Mouse (Mus musculus): Measurements from ENCODE around the gene Asgr2. TPM values are rescaled to one million over a fixed set of nuclear protein-coding genes. Genes with fewer than 3 reads are reported as not detected.

Asgr2 gene
- polyA plus RNA-seq, 1 experiment from 2014 or later = 0.32 TPM

Other genes with a start within 250 kb of the Asgr2 start
- gene Plscr3, start 246.3 kb upstream of the Asgr2 start, polyA plus RNA-seq (2014; fragmentation: Nextera tagmentation; extraction: Ambion mirVana) = 102 and 121 TPM in 2 replicates
- gene Tnk1, start 233.9 kb upstream of the Asgr2 start, polyA plus RNA-seq (2014; fragmentation: Nextera tagmentation; extraction: Ambion mirVana) = 3.2 and 3.7 TPM in 2 replicates
- gene Tmem95, start 214.6 kb upstream of the Asgr2 start, polyA plus RNA-seq (2014; fragmentation: Nextera tagmentation; extraction: Ambion mirVana) = not detected in 2 replicates
- 5.9 and 7.2 TPM in 2 replicates for gene Kctd11, start 211.2 kb upstream of the Asgr2 start, polyA plus RNA-seq (2014; fragmentation: Nextera tagmentation; extraction: Ambion mirVana)
- 1.5 and 2.1 TPM in 2 replicates for gene Acap1, start 197.1 kb upstream of the Asgr2 start, polyA plus RNA-seq (2014; fragmentation: Nextera tagmentation; extraction: Ambion mirVana)
- 5.7 and 8.3 TPM in 2 replicates for gene 2810408A11Rik, start 191.7 kb upstream of the Asgr2 start, polyA plus RNA-seq (2014; fragmentation: Nextera tagmentation; extraction: Ambion mirVana)
- gene Neurl4, start 191.6 kb upstream of the Asgr2 start, polyA plus RNA-seq (2014; fragmentation: Nextera tagmentation; extraction: Ambion mirVana) = 10.1 and 10.3 TPM in 2 replicates
- 55.0 and 57.2 TPM in 2 replicates for gene Gps2, start 178.8 kb upstream of the Asgr2 start, polyA plus RNA-seq (2014; fragmentation: Nextera tagmentation; extraction: Ambion mirVana)
- 1,503 and 1,606 TPM in 2 replicates for gene Eif5a, start 170.7 kb upstream of the Asgr2 start, polyA plus RNA-seq (2014; fragmentation: Nextera tagmentation; extraction: Ambion mirVana)
- gene Ybx2, start 156.8 kb upstream of the Asgr2 start, polyA plus RNA-seq (2014; fragmentation: Nextera tagmentation; extraction: Ambion mirVana) = 2.9 and 4.2 TPM in 2 replicates
- gene Slc2a4, start 144.5 kb upstream of the Asgr2 start, polyA plus RNA-seq (2014; fragmentation: Nextera tagmentation; extraction: Ambion mirVana) = 16.9 and 20.8 TPM in 2 replicates
- 22.3 and 23.7 TPM in 2 replicates for gene Cldn7, start 127.9 kb upstream of the Asgr2 start, polyA plus RNA-seq (2014; fragmentation: Nextera tagmentation; extraction: Ambion mirVana)
- 37.4 and 39.2 TPM in 2 replicates for gene Ctdnep1, start 111.5 kb upstream of the Asgr2 start, polyA plus RNA-seq (2014; fragmentation: Nextera tagmentation; extraction: Ambion mirVana)
- 109 and 116 TPM in 2 replicates for gene Elp5, start 110.1 kb upstream of the Asgr2 start, polyA plus RNA-seq (2014; fragmentation: Nextera tagmentation; extraction: Ambion mirVana)
- 577 and 590 TPM in 2 replicates for gene Gabarap, start 101.5 kb upstream of the Asgr2 start, polyA plus RNA-seq (2014; fragmentation: Nextera tagmentation; extraction: Ambion mirVana)
- gene Phf23, start 96.9 kb upstream of the Asgr2 start, polyA plus RNA-seq (2014; fragmentation: Nextera tagmentation; extraction: Ambion mirVana) = 47.0 and 49.3 TPM in 2 replicates
- gene Dvl2, start 92.0 kb upstream of the Asgr2 start, polyA plus RNA-seq (2014; fragmentation: Nextera tagmentation; extraction: Ambion mirVana) = 30.8 and 36.2 TPM in 2 replicates
- gene Acadvl, start 77.2 kb upstream of the Asgr2 start, polyA plus RNA-seq (2014; fragmentation: Nextera tagmentation; extraction: Ambion mirVana) = 90.0 and 95.5 TPM in 2 replicates
- gene Dlg4, start 75.7 kb upstream of the Asgr2 start, polyA plus RNA-seq (2014; fragmentation: Nextera tagmentation; extraction: Ambion mirVana) = 7.3 and 8.4 TPM in 2 replicates
- 2.0 and 2.2 TPM in 2 replicates for gene Asgr1, start 38.6 kb upstream of the Asgr2 start, polyA plus RNA-seq (2014; fragmentation: Nextera tagmentation; extraction: Ambion mirVana)
- gene Mgl2, start 37.7 kb downstream of the Asgr2 start, polyA plus RNA-seq (2014; fragmentation: Nextera tagmentation; extraction: Ambion mirVana) = 0.79 and 2.1 TPM in 2 replicates
- 1.5 and 2.3 TPM in 2 replicates for gene Clec10a, start 63.6 kb downstream of the Asgr2 start, polyA plus RNA-seq (2014; fragmentation: Nextera tagmentation; extraction: Ambion mirVana)
- gene Slc16a11, start 120.1 kb downstream of the Asgr2 start, polyA plus RNA-seq (2014; fragmentation: Nextera tagmentation; extraction: Ambion mirVana) = 2.9 and 3.0 TPM in 2 replicates
- 4.2 and 5.8 TPM in 2 replicates for gene Slc16a13, start 128.4 kb downstream of the Asgr2 start, polyA plus RNA-seq (2014; fragmentation: Nextera tagmentation; extraction: Ambion mirVana)
- 11.6 and 13.0 TPM in 2 replicates for gene Bcl6b, start 137.2 kb downstream of the Asgr2 start, polyA plus RNA-seq (2014; fragmentation: Nextera tagmentation; extraction: Ambion mirVana)
- gene 0610010K14Rik, start 145.3 kb downstream of the Asgr2 start, polyA plus RNA-seq (2014; fragmentation: Nextera tagmentation; extraction: Ambion mirVana) = 149 and 172 TPM in 2 replicates
- gene Gm21988, start 147.2 kb downstream of the Asgr2 start, polyA plus RNA-seq (2014; fragmentation: Nextera tagmentation; extraction: Ambion mirVana) = 9.9 and 12.2 TPM in 2 replicates
- gene Rnasek, start 147.2 kb downstream of the Asgr2 start, polyA plus RNA-seq (2014; fragmentation: Nextera tagmentation; extraction: Ambion mirVana) = 182 and 204 TPM in 2 replicates
- gene Alox12, start 162.7 kb downstream of the Asgr2 start, polyA plus RNA-seq (2014; fragmentation: Nextera tagmentation; extraction: Ambion mirVana) = 5.8 and 6.4 TPM in 2 replicates
- 1.9 and 2.1 TPM in 2 replicates for gene Alox12e, start 230.0 kb downstream of the Asgr2 start, polyA plus RNA-seq (2014; fragmentation: Nextera tagmentation; extraction: Ambion mirVana)

Data from embryonic facial prominence, embryonic 14.5 days (tissue).